In genomic region chr11:94939280-94939679, GRCm38 (mm10) we compare ENCODE assay signal across 9 mouse cellular contexts. TPM values are rescaled to one million over a fixed set of nuclear protein-coding genes. Genes with fewer than 3 reads are reported as not detected.
DNase-seq lines count a peak whose midpoint lies in the region; ATAC-seq and TF ChIP-seq lines count a peak whose summit lies in the region.
"Had no signal": no experiment of that assay in that cellular context is flagged by ENCODE, and none has a peak within 500 bp of the region (broad histone marks: within the 10 kb centered on the region; RNA-seq: fewer than 3 reads in every experiment).

No protein-coding gene starts in this region.

- intact Hi-C loops in left cerebral cortex, postnatal 4 days (cut with DNase I) = loop anchor here (5.0 kb wide), 2 partner anchors 33 to 207 kb away; no protein-coding TSS in a partner anchor

- H3K27me3 ChIP-seq in intestine, postnatal 0 days (replicated peaks; ENCODE audit: control insufficient read depth, insufficient read depth, low read length) = peaks cover 35% of the 10 kb centered on the region

- H3K27ac ChIP-seq in intestine, postnatal 0 days (ENCODE audit: low read depth, low read length) = no peak overlapping the region
- H3K27ac ChIP-seq: embryonic facial prominence, embryonic 12.5 days had no signal

- no peaks in the 10 kb centered on the region for H3K9me3 ChIP-seq in intestine, postnatal 0 days (ENCODE audit: control insufficient read depth)
- H3K9me3 ChIP-seq: embryonic facial prominence, embryonic 12.5 days had no signal

- H3K4me2 ChIP-seq in intestine, postnatal 0 days (replicated peaks; ENCODE audit: low read depth) = peak overlapping the region; percentile 69

- H3K9ac ChIP-seq in intestine, postnatal 0 days (ENCODE audit: low read depth, low read length) = no peak overlapping the region
- H3K9ac ChIP-seq: embryonic facial prominence, embryonic 12.5 days had no signal

- peaks cover 13% of the 10 kb centered on the region; the same call in 1 of the 2 replicates for H3K36me3 ChIP-seq in intestine, postnatal 0 days (ENCODE audit: control insufficient read depth, insufficient read depth)

- DNase-seq in left cerebral cortex, adult 18-20 months (ENCODE audit: low spot score in 2 of 2) = peak; percentile 76 to 86
- no peak for DNase-seq in left cerebral cortex, adult 11 months (ENCODE audit: low spot score)
- DNase-seq in adrenal gland, postnatal 36 days = peak; percentile 77 to 87
- peak; percentile 77 for DNase-seq in left cerebral cortex, postnatal 4 days
- peak; percentile 31 to 48 for DNase-seq in natural killer cell, adult 2 months (ENCODE audit: low spot score in 2 of 2)
- DNase-seq in thymus, postnatal 0 days (ENCODE audit: low spot score) = peak; percentile 48

- no peaks in the 10 kb centered on the region for H3K4me1 ChIP-seq in intestine, postnatal 0 days (replicated peaks; ENCODE audit: control insufficient read depth, insufficient read depth, low read length)

- peak overlapping the region; percentile 46; the same call in 1 of the 2 replicates for H3K4me3 ChIP-seq in intestine, postnatal 0 days (ENCODE audit: low read depth, low read length)

- 23% methylated on average over 4 of the region's 4 CpGs for WGBS in intestine, postnatal 0 days

- peak; percentile 91 for TF ChIP-seq CTCF in intestine, postnatal 0 days (IDR thresholded peaks at IDR 0.05; ENCODE audit: low read depth)

- 0 out of 2 replicates have a peak, but pooled peaks have one; percentile 43 for ATAC-seq in erythroid progenitor cell, adult 5-6 weeks (replicated peaks; ENCODE audit: low FRiP score, poor library complexity, severe bottlenecking)
- no peak for ATAC-seq in intestine, postnatal 0 days

RNA-seq across cellular contexts. Expression of gene Col1a1, which starts 3.3 kb away (rescaled TPM):
- 10 to 100 TPM in 1 of 2 experiments, 1 to 10 TPM in 1; 8.8 to 11.2 TPM for total RNA-seq in left cerebral cortex, adult 18-20 months (2021)
- total RNA-seq in adrenal gland, postnatal 36 days (2021) = 100 to 1,000 TPM; 111 to 222 TPM
- total RNA-seq in erythroid progenitor cell, adult 5-6 weeks (2015; ENCODE audit: low replicate concordance) = 1.4 and 2.1 TPM in 2 replicates
- total RNA-seq in erythroid progenitor cell, adult 5-6 weeks (2017; ENCODE audit: low replicate concordance) = 0.90 and 1.9 TPM in 2 replicates
- polyA plus RNA-seq in intestine, postnatal 0 days (2015; fragmentation: Nextera tagmentation; extraction: Ambion mirVana) = 338 and 367 TPM in 2 replicates
- 10 to 100 TPM; 62.8 to 70.4 TPM for total RNA-seq in left cerebral cortex, postnatal 4 days (2021)
- 64.3 and 68.9 TPM in 2 replicates for polyA plus RNA-seq in thymus, postnatal 0 days (2015; fragmentation: Nextera tagmentation; extraction: Ambion mirVana)

RNA-seq across cellular contexts. Expression of gene Hils1, which starts 28.1 kb away (rescaled TPM):
- not detected for total RNA-seq in left cerebral cortex, adult 18-20 months (2021)
- not detected for total RNA-seq in adrenal gland, postnatal 36 days (2021)
- not detected in 2 replicates for total RNA-seq in erythroid progenitor cell, adult 5-6 weeks (2015; ENCODE audit: low replicate concordance)
- not detected in 2 replicates for total RNA-seq in erythroid progenitor cell, adult 5-6 weeks (2017; ENCODE audit: low replicate concordance)
- not detected in 2 replicates for polyA plus RNA-seq in intestine, postnatal 0 days (2015; fragmentation: Nextera tagmentation; extraction: Ambion mirVana)
- total RNA-seq in left cerebral cortex, postnatal 4 days (2021) = under 1 TPM in 1 of 2 experiments, not detected in 1; 0.46 TPM
- polyA plus RNA-seq in thymus, postnatal 0 days (2015; fragmentation: Nextera tagmentation; extraction: Ambion mirVana) = not detected in 2 replicates
- polyA plus RNA-seq: embryonic facial prominence, embryonic 12.5 days had no signal

RNA-seq across cellular contexts. Expression of gene Sgca, which starts 36.8 kb away (rescaled TPM):
- not detected for total RNA-seq in left cerebral cortex, adult 18-20 months (2021)
- not detected for total RNA-seq in adrenal gland, postnatal 36 days (2021)
- not detected in 2 replicates for total RNA-seq in erythroid progenitor cell, adult 5-6 weeks (2015; ENCODE audit: low replicate concordance)
- total RNA-seq in erythroid progenitor cell, adult 5-6 weeks (2017; ENCODE audit: low replicate concordance) = not detected in 2 replicates
- polyA plus RNA-seq in intestine, postnatal 0 days (2015; fragmentation: Nextera tagmentation; extraction: Ambion mirVana) = 0.18 and 0.55 TPM in 2 replicates
- not detected for total RNA-seq in left cerebral cortex, postnatal 4 days (2021)
- 0.22 and 0.30 TPM in 2 replicates for polyA plus RNA-seq in thymus, postnatal 0 days (2015; fragmentation: Nextera tagmentation; extraction: Ambion mirVana)

RNA-seq across cellular contexts. Expression of gene Ppp1r9b, which starts 51.6 kb away (rescaled TPM):
- 100 to 1,000 TPM; 737 to 747 TPM for total RNA-seq in left cerebral cortex, adult 18-20 months (2021)
- total RNA-seq in adrenal gland, postnatal 36 days (2021) = 100 to 1,000 TPM; 119 to 120 TPM
- 59.5 and 71.4 TPM in 2 replicates for total RNA-seq in erythroid progenitor cell, adult 5-6 weeks (2015; ENCODE audit: low replicate concordance)
- 98.2 and 125 TPM in 2 replicates for total RNA-seq in erythroid progenitor cell, adult 5-6 weeks (2017; ENCODE audit: low replicate concordance)
- polyA plus RNA-seq in intestine, postnatal 0 days (2015; fragmentation: Nextera tagmentation; extraction: Ambion mirVana) = 6.3 and 7.1 TPM in 2 replicates
- 100 to 1,000 TPM; 273 to 276 TPM for total RNA-seq in left cerebral cortex, postnatal 4 days (2021)
- 21.5 and 27.9 TPM in 2 replicates for polyA plus RNA-seq in thymus, postnatal 0 days (2015; fragmentation: Nextera tagmentation; extraction: Ambion mirVana)

Comparison
In these comparisons a context has a peak if more than half of its experiments do, and no peak if none do; other contexts are left out.
1. RNA of gene Col1a1, which starts 3.3 kb away (total RNA-seq): 111 to 222 TPM in adrenal gland, postnatal 36 days and 62.8 to 70.4 TPM in left cerebral cortex, postnatal 4 days; 8.8 to 11.2 TPM in left cerebral cortex, adult 18-20 months and 0.90 to 2.1 TPM in erythroid progenitor cell, adult 5-6 weeks; every median in the first group is over 4 times any median in the second.